Mouse (Mus musculus) ES-E14 (cell line): Measurements from ENCODE around the gene Tns1.

Experiments used
- HCFC1 ChIP-seq: IDR thresholded peaks from 2 replicates; pipeline ENCODE4 v1.6.1; 2012; ENCODE audit warnings: low read length, inconsistent platforms, borderline replicate concordance; ENCODE audit not compliant: insufficient read depth
- MAFK ChIP-seq: IDR thresholded peaks from 2 replicates; pipeline ENCODE4 v1.6.1; 2014; ENCODE audit warnings: mild to moderate bottlenecking, low read depth, low read length, inconsistent platforms; ENCODE audit not compliant: insufficient read depth

DNA sequence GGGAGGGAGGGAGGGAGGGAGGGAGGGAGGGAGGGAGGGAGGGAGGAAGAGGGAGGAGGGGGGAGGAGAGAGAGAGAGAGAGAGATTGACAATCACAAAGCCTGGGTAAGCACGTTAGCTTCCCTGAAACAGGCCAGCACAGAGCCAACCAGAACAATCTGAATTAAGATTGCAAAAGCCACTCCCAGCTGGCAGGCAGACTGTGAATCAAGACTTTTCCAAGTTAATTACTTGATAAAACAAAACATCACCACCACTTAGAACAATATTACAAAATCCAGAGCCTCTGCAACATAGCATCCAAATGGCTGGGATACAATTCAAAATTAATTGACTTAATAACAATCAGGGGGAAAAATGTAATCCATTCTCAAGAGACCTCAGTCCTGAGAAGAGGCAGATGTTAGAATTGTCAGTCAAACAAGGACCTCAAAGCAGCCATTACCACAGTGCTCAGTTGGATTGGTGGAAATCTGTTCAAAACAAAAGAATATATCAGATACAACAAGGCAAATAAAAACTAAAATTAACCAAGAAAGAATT is 248.5 kb downstream of the Tns1 start:
- TF ChIP-seq HCFC1 = no peak
- TF ChIP-seq MAFK = no peak
